ENCODE assay signal across 16 mouse cellular contexts in the genomic region with DNA sequence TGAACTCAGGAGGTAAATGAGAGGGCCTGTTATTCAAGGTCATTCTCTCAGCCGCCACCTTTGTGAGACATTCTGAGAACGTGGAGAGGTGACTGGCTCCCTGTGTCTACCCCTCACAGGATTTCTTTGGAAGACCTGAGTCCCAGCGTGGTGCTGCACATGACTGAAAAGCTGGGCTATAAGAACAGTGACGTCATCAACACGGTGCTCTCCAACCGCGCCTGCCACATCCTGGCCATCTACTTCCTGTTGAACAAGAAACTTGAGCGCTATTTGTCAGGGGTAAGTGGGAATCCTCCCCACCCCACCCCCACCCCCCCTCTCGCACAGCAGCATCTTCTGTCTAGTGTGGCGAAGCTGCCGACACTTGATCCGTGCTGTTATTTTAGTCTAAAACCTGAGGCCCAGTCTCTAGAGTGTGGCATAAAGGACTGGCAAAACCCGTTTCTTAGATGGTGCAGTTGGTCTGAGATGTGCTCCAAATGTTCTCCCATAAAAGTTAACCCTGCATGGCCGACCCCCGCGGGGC.
A peak's percentile ranks its signal among the peaks of the same experiment; 100 is the strongest.
DNase-seq lines count a peak whose midpoint lies in the region; ATAC-seq and TF ChIP-seq lines count a peak whose summit lies in the region.
"Had no signal": no experiment of that assay in that cellular context is flagged by ENCODE, and none has a peak within 500 bp of the region (broad histone marks: within the 10 kb centered on the region; RNA-seq: fewer than 3 reads in every experiment).

No protein-coding gene starts in this region.

- no peak overlapping the region for H3K4me3 ChIP-seq in embryonic facial prominence, embryonic 11.5 days (ENCODE audit: low read depth, low read length)
- no peak overlapping the region for H3K4me3 ChIP-seq in embryonic facial prominence, embryonic 10.5 days
- H3K4me3 ChIP-seq in midbrain, embryonic 10.5 days: no peak overlapping the region
- H3K4me3 ChIP-seq in liver, postnatal 0 days (ENCODE audit: low read depth, low read length): no peak overlapping the region
- H3K4me3 ChIP-seq: intestine, embryonic 15.5 days; layer of hippocampus, adult 2 months; liver, embryonic 12.5 days; neural tube, embryonic 15.5 days had no signal

- H3K9me3 ChIP-seq in embryonic facial prominence, embryonic 11.5 days (replicated peaks; ENCODE audit: control insufficient read depth, low read length): no peaks in the 10 kb centered on the region
- H3K9me3 ChIP-seq in embryonic facial prominence, embryonic 10.5 days: no peaks in the 10 kb centered on the region
- no peaks in the 10 kb centered on the region; the same call in 1 of the 2 replicates for H3K9me3 ChIP-seq in midbrain, embryonic 10.5 days (replicated peaks)
- no peaks in the 10 kb centered on the region for H3K9me3 ChIP-seq in liver, postnatal 0 days (ENCODE audit: low read length)
- H3K9me3 ChIP-seq: intestine, embryonic 15.5 days; liver, embryonic 12.5 days; neural tube, embryonic 15.5 days had no signal

- no peaks in the 10 kb centered on the region for H3K27me3 ChIP-seq in embryonic facial prominence, embryonic 11.5 days (ENCODE audit: control insufficient read depth, insufficient read depth, low read length)
- no peaks in the 10 kb centered on the region for H3K27me3 ChIP-seq in embryonic facial prominence, embryonic 10.5 days (replicated peaks; ENCODE audit: low read depth, poor library complexity, severe bottlenecking)
- H3K27me3 ChIP-seq in midbrain, embryonic 10.5 days (ENCODE audit: low read depth, poor library complexity, severe bottlenecking): no peaks in the 10 kb centered on the region
- no peaks in the 10 kb centered on the region for H3K27me3 ChIP-seq in liver, postnatal 0 days (ENCODE audit: insufficient read depth, low read length)
- H3K27me3 ChIP-seq: intestine, embryonic 15.5 days; liver, embryonic 12.5 days; neural tube, embryonic 15.5 days had no signal

- WGBS in embryonic facial prominence, embryonic 11.5 days: 87% methylated on average over 16 of the region's 16 CpGs
- WGBS in embryonic facial prominence, embryonic 10.5 days: 89% methylated on average over 16 of the region's 16 CpGs
- WGBS in midbrain, embryonic 10.5 days: 94% methylated on average over 16 of the region's 16 CpGs
- 59% methylated on average over 16 of the region's 16 CpGs for WGBS in liver, postnatal 0 days (ENCODE audit: insufficient replicate concordance)

- no peak overlapping the region for H3K27ac ChIP-seq in embryonic facial prominence, embryonic 11.5 days (replicated peaks; ENCODE audit: low read depth, low read length)
- no peak overlapping the region for H3K27ac ChIP-seq in embryonic facial prominence, embryonic 10.5 days (replicated peaks)
- no peak overlapping the region for H3K27ac ChIP-seq in midbrain, embryonic 10.5 days (replicated peaks)
- no peak overlapping the region for H3K27ac ChIP-seq in liver, postnatal 0 days (ENCODE audit: low read depth)
- H3K27ac ChIP-seq: intestine, embryonic 15.5 days; layer of hippocampus, adult 2 months; liver, embryonic 12.5 days; neural tube, embryonic 15.5 days had no signal

- H3K4me1 ChIP-seq in embryonic facial prominence, embryonic 11.5 days (ENCODE audit: control insufficient read depth, insufficient read depth, low read length): no peaks in the 10 kb centered on the region
- H3K4me1 ChIP-seq in embryonic facial prominence, embryonic 10.5 days: no peaks in the 10 kb centered on the region
- no peaks in the 10 kb centered on the region for H3K4me1 ChIP-seq in midbrain, embryonic 10.5 days
- no peaks in the 10 kb centered on the region for H3K4me1 ChIP-seq in liver, postnatal 0 days (ENCODE audit: insufficient read depth)
- H3K4me1 ChIP-seq: intestine, embryonic 15.5 days; liver, embryonic 12.5 days; neural tube, embryonic 15.5 days had no signal

- H3K36me3 ChIP-seq in embryonic facial prominence, embryonic 11.5 days (replicated peaks; ENCODE audit: control insufficient read depth, insufficient read depth, low read depth, low read length): peaks cover 23% of the 10 kb centered on the region
- H3K36me3 ChIP-seq in embryonic facial prominence, embryonic 10.5 days (replicated peaks): peaks cover 100% of the 10 kb centered on the region
- H3K36me3 ChIP-seq in midbrain, embryonic 10.5 days: peaks cover 98% of the 10 kb centered on the region
- peaks cover 12% of the 10 kb centered on the region for H3K36me3 ChIP-seq in liver, postnatal 0 days (replicated peaks; ENCODE audit: insufficient read depth, low read length)

- no peak for DNase-seq in embryonic facial prominence, embryonic 11.5 days (ENCODE audit: low spot score)
- DNase-seq in embryonic facial prominence, embryonic 10.5 days (ENCODE audit: low spot score): no peak
- DNase-seq in R1 (ENCODE audit: low read depth, low spot score): peak; percentile 94
- peak; percentile 88 for DNase-seq in induced T-regulatory cell, adult 2 months (ENCODE audit: low read depth)
- peak; percentile 52 for DNase-seq in thymus, postnatal 14 days
- DNase-seq in midbrain, embryonic 10.5 days (ENCODE audit: low spot score): no peak
- DNase-seq in liver, postnatal 0 days: no peak
- DNase-seq in left cerebral cortex, adult 8-10 months (ENCODE audit: low spot score in 2 of 2): no peak
- DNase-seq: adrenal gland, postnatal 14 days; cerebellum, postnatal 36 days; heart, postnatal 4 days had no signal

- no peak for TF ChIP-seq EP300 in liver, postnatal 0 days (IDR thresholded peaks at IDR 0.05; ENCODE audit: low read depth)

- 0 out of 2 replicates have a peak, but pooled peaks have one; percentile 44 for ATAC-seq in embryonic facial prominence, embryonic 11.5 days (replicated peaks; ENCODE audit: insufficient number of reproducible peaks, low FRiP score, low TSS enrichment, low read depth)
- no peak for ATAC-seq in liver, postnatal 0 days
- ATAC-seq: intestine, embryonic 15.5 days; liver, embryonic 12.5 days; midbrain, embryonic 16.5 days had no signal

- H3K9ac ChIP-seq in embryonic facial prominence, embryonic 11.5 days (replicated peaks; ENCODE audit: low read length): no peak overlapping the region
- H3K9ac ChIP-seq in liver, postnatal 0 days (replicated peaks): no peak overlapping the region
- H3K9ac ChIP-seq: intestine, embryonic 15.5 days; liver, embryonic 12.5 days; neural tube, embryonic 15.5 days had no signal

- TF ChIP-seq CTCF in liver, postnatal 0 days (IDR thresholded peaks at IDR 0.05; ENCODE audit: low read depth): no peak

- no peak overlapping the region for H3K4me2 ChIP-seq in embryonic facial prominence, embryonic 11.5 days (ENCODE audit: low read depth, low read length)
- H3K4me2 ChIP-seq in liver, postnatal 0 days (ENCODE audit: low read depth, low read length): no peak overlapping the region
- H3K4me2 ChIP-seq: intestine, embryonic 15.5 days; liver, embryonic 12.5 days; neural tube, embryonic 15.5 days had no signal

Comparison
In these comparisons a context has a peak if more than half of its experiments do, and no peak if none do; other contexts are left out.
1. DNase-seq: peak in R1 (single experiment), induced T-regulatory cell, adult 2 months (single experiment) and thymus, postnatal 14 days (single experiment); none in embryonic facial prominence, embryonic 11.5 days (single experiment), embryonic facial prominence, embryonic 10.5 days (single experiment), midbrain, embryonic 10.5 days (single experiment), liver, postnatal 0 days (single experiment) and left cerebral cortex, adult 8-10 months (0 of 2).